Mouse (Mus musculus) kidney, postnatal 0 days (tissue): Measurements from ENCODE around the gene Pcbp3. TPM values are rescaled to one million over a fixed set of nuclear protein-coding genes. Genes with fewer than 3 reads are reported as not detected.
A peak's percentile ranks its signal among the peaks of the same experiment; 100 is the strongest.

ENCODE experiments used
- ATAC-seq: fragments of 200-750 bp; cut with Nextera tagmentation; replicated peaks from 2 replicates; pipeline ENCODE4 v1.8.0; 2017; ENCODE audit warnings: low read depth, moderate number of reproducible peaks, moderate TSS enrichment, moderate library complexity; ENCODE audit not compliant: low FRiP score
- DNase-seq: peaks from one replicate; pipeline ENCODE4 v3.0.0-alpha.2; 2016; ENCODE audit warnings: low spot score
- H3K27ac ChIP-seq: fragments of 300-500 bp; sonication (generic); 2 replicates; pipeline ENCODE4 v1.5.1; 2014; ENCODE audit warnings: mild to moderate bottlenecking
- H3K27me3 ChIP-seq: fragments of 300-500 bp; sonication (generic); 2 replicates; pipeline ENCODE4 v1.6.1; 2014; ENCODE audit warnings: low read length, mixed read lengths; ENCODE audit not compliant: insufficient read depth
- H3K36me3 ChIP-seq: fragments of 300-500 bp; sonication (generic); 2 replicates; pipeline ENCODE4 v1.6.1; 2014; ENCODE audit warnings: low read length, mixed read lengths; ENCODE audit not compliant: insufficient read depth
- H3K4me1 ChIP-seq: fragments of 300-500 bp; sonication (generic); replicated peaks from 2 replicates; pipeline ENCODE4 v1.6.1; 2014; ENCODE audit warnings: antibody characterized with exemption, low read length, mixed read lengths; ENCODE audit not compliant: insufficient read depth
- H3K4me2 ChIP-seq: fragments of 300-500 bp; sonication (generic); 2 replicates; pipeline ENCODE4 v1.6.1; 2014; ENCODE audit warnings: mild to moderate bottlenecking, low read length, moderate library complexity, mixed read lengths
- H3K4me3 ChIP-seq: fragments of 300-500 bp; sonication (generic); replicated peaks from 2 replicates; pipeline ENCODE4 v1.5.1; 2014; ENCODE audit warnings: low read depth, low read length
- H3K9ac ChIP-seq: fragments of 300-500 bp; sonication (generic); 2 replicates; pipeline ENCODE4 v1.6.1; 2014; ENCODE audit warnings: low read depth, low read length
- H3K9me3 ChIP-seq: fragments of 300-500 bp; sonication (generic); replicated peaks from 2 replicates; pipeline ENCODE4 v1.6.1; 2016; ENCODE audit warnings: low read length, inconsistent platforms, mixed read lengths
- CTCF ChIP-seq: IDR thresholded peaks from 2 replicates; pipeline ENCODE4 v1.5.1; 2016; ENCODE audit warnings: antibody characterized with exemption, low read depth, mild to moderate bottlenecking, moderate library complexity
- WGBS: fragments of 180-500 bp; shearing (Covaris S2); extraction: QIAGEN DNeasy Blood & Tissue Kit; methylation state at CpG from one replicate; pipeline ENCODE4 v1.1.7; 2014; 5-methylcytosine and 5-hydroxymethylcytosine counted together
- polyA plus RNA-seq: library from polyadenylated mRNA; unstranded; fragments of >200 nt; fragmentation: Nextera tagmentation; extraction: Ambion mirVana; gene quantifications from 2 replicates; pipeline ENCODE4 v1.2.1, GENCODE M21; 2015

Gene Pcbp3
- polyA plus RNA-seq, 1 experiment from 2014 or later: 32.3 TPM

- no peak for ATAC-seq
- Histone ChIP-seq H3K4me1 (no peaks in the 10 kb centered on the region), H3K27me3 (no peaks in the 10 kb centered on the region), H3K36me3 (no peaks in the 10 kb centered on the region), H3K4me2 (no peak overlapping the region), H3K9me3 (no peaks in the 10 kb centered on the region), H3K4me3 (no peak overlapping the region), H3K9ac (no peak overlapping the region), H3K27ac (no peak overlapping the region)
- DNase-seq: no peak
- 77% methylated on average over 17 of the region's 17 CpGs for WGBS
- TF ChIP-seq CTCF: no peak
Measured at GRCm38 (mm10) chr10:76882644-76883441, 78.8 kb downstream of the Pcbp3 start.

GRCm38 (mm10) chr10:76881900-76882299 lies 79.8 kb downstream of the Pcbp3 start:
- no peaks in the 10 kb centered on the region for H3K9me3 ChIP-seq
- no peak overlapping the region for H3K9ac ChIP-seq
- no peaks in the 10 kb centered on the region for H3K4me1 ChIP-seq
- no peak overlapping the region for H3K4me2 ChIP-seq
- H3K27ac ChIP-seq: no peak overlapping the region
- H3K36me3 ChIP-seq: no peaks in the 10 kb centered on the region
- ATAC-seq (no peak), DNase-seq (no peak)
- TF ChIP-seq CTCF: no peak
- H3K27me3 ChIP-seq: no peaks in the 10 kb centered on the region
- WGBS: 56% methylated on average over 5 of the region's 5 CpGs
- no peak overlapping the region for H3K4me3 ChIP-seq

- H3K4me1 ChIP-seq: no peaks in the 10 kb centered on the region
- no peaks in the 10 kb centered on the region for H3K36me3 ChIP-seq
- no peak overlapping the region for H3K9ac ChIP-seq
- no peaks in the 10 kb centered on the region for H3K27me3 ChIP-seq
- WGBS: 58% methylated on average over 6 of the region's 6 CpGs
- H3K9me3 ChIP-seq: no peaks in the 10 kb centered on the region
- ATAC-seq (peak; percentile 54; the same call in 1 of the 2 replicates), DNase-seq (no peak)
- H3K4me2 ChIP-seq: no peak overlapping the region
- H3K4me3 ChIP-seq: no peak overlapping the region
- H3K27ac ChIP-seq: peak overlapping the region; percentile 6; the same call in 1 of the 2 replicates
- no peak for TF ChIP-seq CTCF
Measured at GRCm38 (mm10) chr10:76875310-76875709, 86.4 kb downstream of the Pcbp3 start.

- WGBS: 82% methylated on average over 5 of the region's 5 CpGs
- DNase-seq (no peak), ATAC-seq (no peak)
- Histone ChIP-seq H3K9ac (no peak overlapping the region), H3K9me3 (no peaks in the 10 kb centered on the region), H3K4me2 (no peak overlapping the region), H3K4me3 (no peak overlapping the region), H3K27ac (peak overlapping the region; percentile 6; the same call in 1 of the 2 replicates), H3K27me3 (no peaks in the 10 kb centered on the region), H3K36me3 (no peaks in the 10 kb centered on the region), H3K4me1 (no peaks in the 10 kb centered on the region)
- no peak for TF ChIP-seq CTCF
Measured at GRCm38 (mm10) chr10:76874879-76875278, 86.8 kb downstream of the Pcbp3 start.

- Histone ChIP-seq H3K36me3 (no peaks in the 10 kb centered on the region), H3K27me3 (no peaks in the 10 kb centered on the region), H3K9me3 (no peaks in the 10 kb centered on the region), H3K27ac (no peak overlapping the region), H3K4me1 (no peaks in the 10 kb centered on the region), H3K4me2 (no peak overlapping the region), H3K9ac (no peak overlapping the region), H3K4me3 (no peak overlapping the region)
- no peak for DNase-seq
- 92% methylated on average over 1 of the region's 1 CpGs for WGBS
- no peak for TF ChIP-seq CTCF
- ATAC-seq: no peak
Measured at GRCm38 (mm10) chr10:76874398-76874797, 87.3 kb downstream of the Pcbp3 start.

GRCm38 (mm10) chr10:76873948-76874347 lies 87.7 kb downstream of the Pcbp3 start:
- DNase-seq: peak; percentile 36
- WGBS: 56% methylated on average over 10 of the region's 10 CpGs
- ATAC-seq: no peak
- Histone ChIP-seq H3K4me2 (no peak overlapping the region), H3K9me3 (no peaks in the 10 kb centered on the region), H3K27me3 (no peaks in the 10 kb centered on the region), H3K36me3 (no peaks in the 10 kb centered on the region), H3K4me3 (no peak overlapping the region), H3K4me1 (no peaks in the 10 kb centered on the region), H3K9ac (no peak overlapping the region), H3K27ac (no peak overlapping the region)
- TF ChIP-seq CTCF: peak; percentile 30; the same call in 1 of the 2 replicates
